Mouse (Mus musculus): ENCODE results near the gene Cacnb3. TPM values are rescaled to one million over a fixed set of nuclear protein-coding genes. Genes with fewer than 3 reads are reported as not detected.
"Not testable (repeated sequence)": the region's sequence is repeated elsewhere in the genome, so short reads cannot be mapped to it uniquely, and the experiment has no call there.

Cacnb3 gene
- total RNA-seq (2021) = 100 to 1,000 TPM; 189 to 209 TPM

GRCm38 (mm10) chr15:98630540-98630939 is at the start of gene Cacnb3:
Gene Cacnb3, plus strand, starts transcription at chr15:98630840.
- DNase-seq (ENCODE audit: extremely low spot score in 1 of 2, low spot score in 1 of 2) = no peak

GRCm38 (mm10) chr15:98582410-98582809 is 48.2 kb upstream of the Cacnb3 start:
- DNase-seq (ENCODE audit: extremely low spot score in 1 of 2, low spot score in 1 of 2) = no peak

- no peak for DNase-seq (ENCODE audit: extremely low spot score in 1 of 2, low spot score in 1 of 2)
Measured at GRCm38 (mm10) chr15:98582996-98583395, 47.6 kb upstream of the Cacnb3 start.

- DNase-seq (ENCODE audit: extremely low spot score in 1 of 2, low spot score in 1 of 2) = no peak
Measured at GRCm38 (mm10) chr15:98585421-98585820, 45.2 kb upstream of the Cacnb3 start.

- DNase-seq (ENCODE audit: extremely low spot score in 1 of 2, low spot score in 1 of 2) = not testable (repeated sequence)
Measured at GRCm38 (mm10) chr15:98586141-98586540, 44.5 kb upstream of the Cacnb3 start.

- no peak for DNase-seq (ENCODE audit: extremely low spot score in 1 of 2, low spot score in 1 of 2)
Measured at GRCm38 (mm10) chr15:98587751-98588150, 42.9 kb upstream of the Cacnb3 start.

- no peak for DNase-seq (ENCODE audit: extremely low spot score in 1 of 2, low spot score in 1 of 2)
Measured at GRCm38 (mm10) chr15:98589640-98590336, 40.9 kb upstream of the Cacnb3 start.

GRCm38 (mm10) chr15:98591396-98591795 is 39.2 kb upstream of the Cacnb3 start:
- no peak for DNase-seq (ENCODE audit: extremely low spot score in 1 of 2, low spot score in 1 of 2)

- no peak for DNase-seq (ENCODE audit: extremely low spot score in 1 of 2, low spot score in 1 of 2)
Measured at GRCm38 (mm10) chr15:98594193-98594592, 36.4 kb upstream of the Cacnb3 start.

GRCm38 (mm10) chr15:98595049-98595448 is 35.6 kb upstream of the Cacnb3 start:
- DNase-seq (ENCODE audit: extremely low spot score in 1 of 2, low spot score in 1 of 2) = no peak

GRCm38 (mm10) chr15:98596609-98597008 is 34.0 kb upstream of the Cacnb3 start:
- DNase-seq (ENCODE audit: extremely low spot score in 1 of 2, low spot score in 1 of 2) = no peak

GRCm38 (mm10) chr15:98600036-98600709 is 30.5 kb upstream of the Cacnb3 start:
- DNase-seq (ENCODE audit: extremely low spot score in 1 of 2, low spot score in 1 of 2) = no peak

GRCm38 (mm10) chr15:98601832-98602190 is 28.8 kb upstream of the Cacnb3 start:
- no peak for DNase-seq (ENCODE audit: extremely low spot score in 1 of 2, low spot score in 1 of 2)

GRCm38 (mm10) chr15:98602191-98602881 is 28.3 kb upstream of the Cacnb3 start:
- DNase-seq (ENCODE audit: extremely low spot score in 1 of 2, low spot score in 1 of 2) = no peak

- no peak for DNase-seq (ENCODE audit: extremely low spot score in 1 of 2, low spot score in 1 of 2)
Measured at GRCm38 (mm10) chr15:98602921-98603458, 27.6 kb upstream of the Cacnb3 start.

- DNase-seq (ENCODE audit: extremely low spot score in 1 of 2, low spot score in 1 of 2) = no peak
Measured at GRCm38 (mm10) chr15:98604041-98604575, 26.5 kb upstream of the Cacnb3 start.

GRCm38 (mm10) chr15:98606051-98606536 is 24.5 kb upstream of the Cacnb3 start:
- no peak for DNase-seq (ENCODE audit: extremely low spot score in 1 of 2, low spot score in 1 of 2)

GRCm38 (mm10) chr15:98606739-98607138 is 23.9 kb upstream of the Cacnb3 start:
- no peak for DNase-seq (ENCODE audit: extremely low spot score in 1 of 2, low spot score in 1 of 2)

GRCm38 (mm10) chr15:98607557-98607956 is 23.1 kb upstream of the Cacnb3 start:
- no peak for DNase-seq (ENCODE audit: extremely low spot score in 1 of 2, low spot score in 1 of 2)

GRCm38 (mm10) chr15:98608058-98608783 is 22.4 kb upstream of the Cacnb3 start:
- no peak for DNase-seq (ENCODE audit: extremely low spot score in 1 of 2, low spot score in 1 of 2)
